Mouse (Mus musculus) lung, embryonic 14.5 days (tissue): Measurements from ENCODE around the gene Smurf2. TPM values are rescaled to one million over a fixed set of nuclear protein-coding genes. Genes with fewer than 3 reads are reported as not detected.

Experiments used
- ATAC-seq: fragments of 200-750 bp; cut with Nextera tagmentation; 2 replicates; pipeline ENCODE4 v1.8.0; 2017; ENCODE audit warnings: mild to moderate bottlenecking, moderate TSS enrichment, moderate library complexity; ENCODE audit not compliant: insufficient read depth
- DNase-seq: peaks from one replicate; pipeline ENCODE4 v3.0.0-alpha.2; 2015
- H3K27ac ChIP-seq: fragments of 300-500 bp; sonication (generic); 2 replicates; pipeline ENCODE4 v1.5.1; 2014; ENCODE audit warnings: low read depth, mild to moderate bottlenecking, moderate library complexity
- H3K27me3 ChIP-seq: fragments of 300-500 bp; sonication (generic); 2 replicates; pipeline ENCODE4 v1.6.1; 2014; ENCODE audit warnings: low read length, control low read depth; ENCODE audit not compliant: insufficient read depth
- H3K36me3 ChIP-seq: fragments of 300-500 bp; sonication (generic); 2 replicates; pipeline ENCODE4 v1.6.1; 2014; ENCODE audit warnings: control low read depth; ENCODE audit not compliant: insufficient read depth
- H3K4me1 ChIP-seq: fragments of 300-500 bp; sonication (generic); 2 replicates; pipeline ENCODE4 v1.6.1; 2014; ENCODE audit warnings: antibody characterized with exemption, control low read depth; ENCODE audit not compliant: insufficient read depth
- H3K4me2 ChIP-seq: fragments of 300-500 bp; sonication (generic); 2 replicates; pipeline ENCODE4 v1.6.1; 2014; ENCODE audit warnings: mild to moderate bottlenecking
- H3K4me3 ChIP-seq: fragments of 300-500 bp; sonication (generic); 2 replicates; pipeline ENCODE4 v1.5.1; 2014; ENCODE audit warnings: low read depth, low read length
- H3K9ac ChIP-seq: fragments of 300-500 bp; sonication (generic); 2 replicates; pipeline ENCODE4 v1.6.1; 2014
- H3K9me3 ChIP-seq: fragments of 300-500 bp; sonication (generic); 2 replicates; pipeline ENCODE4 v1.6.1; 2016; ENCODE audit warnings: low read depth, low read length, control low read depth
- CTCF ChIP-seq: IDR thresholded peaks from 2 replicates; pipeline ENCODE4 v1.5.1; 2016; ENCODE audit warnings: antibody characterized with exemption, low read depth
- WGBS: fragments of 180-500 bp; shearing (Covaris S2); extraction: QIAGEN DNeasy Blood & Tissue Kit; methylation state at CpG from one replicate; pipeline ENCODE4 v1.1.7; 2014; 5-methylcytosine and 5-hydroxymethylcytosine counted together
- polyA plus RNA-seq: library from polyadenylated mRNA; unstranded; fragments of >200 nt; fragmentation: Nextera tagmentation; extraction: Ambion mirVana; gene quantifications from 2 replicates; pipeline ENCODE4 v1.2.1, GENCODE M21; 2014

The Smurf2 gene
- polyA plus RNA-seq, 1 experiment from 2014 or later, result 21.5 TPM

DNA sequence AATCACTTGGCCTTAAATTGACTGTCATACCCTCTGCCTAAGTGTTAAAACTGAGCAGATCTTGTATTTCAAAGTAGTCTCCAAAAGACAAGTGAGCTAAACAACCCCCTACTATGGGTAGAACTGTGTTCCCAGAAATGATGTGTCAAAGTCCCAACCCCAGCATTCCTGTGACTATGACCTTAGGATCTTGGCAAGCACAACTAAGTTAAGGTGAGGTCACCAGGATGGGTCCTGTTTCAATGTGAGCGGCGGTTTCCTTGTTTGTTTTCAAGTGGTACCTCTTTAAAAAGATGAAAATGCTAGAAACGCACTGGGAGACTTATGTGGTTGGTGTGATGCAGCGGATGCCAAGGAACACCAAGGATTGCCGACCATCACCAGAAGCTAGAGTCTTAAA is 7.4 kb upstream of the Smurf2 start:
- no peaks in the 10 kb centered on the region for H3K4me1 ChIP-seq
- DNase-seq (no peak), ATAC-seq (no peak)
- no peaks in the 10 kb centered on the region for H3K36me3 ChIP-seq
- no peak for TF ChIP-seq CTCF
- no peak overlapping the region for H3K9ac ChIP-seq
- WGBS, result 92% methylated on average over 5 of the region's 5 CpGs
- H3K4me2 ChIP-seq, result no peak overlapping the region
- no peaks in the 10 kb centered on the region for H3K9me3 ChIP-seq
- H3K27me3 ChIP-seq, result no peaks in the 10 kb centered on the region
- no peak overlapping the region for H3K27ac ChIP-seq
- H3K4me3 ChIP-seq, result no peak overlapping the region

- Histone ChIP-seq H3K9ac (no peak overlapping the region), H3K4me1 (no peaks in the 10 kb centered on the region), H3K36me3 (no peaks in the 10 kb centered on the region), H3K27me3 (no peaks in the 10 kb centered on the region), H3K4me3 (no peak overlapping the region), H3K27ac (no peak overlapping the region), H3K9me3 (no peaks in the 10 kb centered on the region), H3K4me2 (no peak overlapping the region)
- DNase-seq, result no peak
- 90% methylated on average over 5 of the region's 5 CpGs for WGBS
- ATAC-seq, result no peak
- no peak for TF ChIP-seq CTCF
Measured at GRCm38 (mm10) chr11:106927226-106927625, 6.7 kb upstream of the Smurf2 start.

GRCm38 (mm10) chr11:106926732-106927131 is 6.2 kb upstream of the Smurf2 start:
- no peak for TF ChIP-seq CTCF
- ATAC-seq (no peak), DNase-seq (no peak)
- Histone ChIP-seq H3K4me2 (no peak overlapping the region), H3K4me1 (no peaks in the 10 kb centered on the region), H3K27ac (no peak overlapping the region), H3K27me3 (no peaks in the 10 kb centered on the region), H3K36me3 (no peaks in the 10 kb centered on the region), H3K4me3 (no peak overlapping the region), H3K9me3 (no peaks in the 10 kb centered on the region), H3K9ac (no peak overlapping the region)
- 66% methylated on average over 4 of the region's 4 CpGs for WGBS

DNA sequence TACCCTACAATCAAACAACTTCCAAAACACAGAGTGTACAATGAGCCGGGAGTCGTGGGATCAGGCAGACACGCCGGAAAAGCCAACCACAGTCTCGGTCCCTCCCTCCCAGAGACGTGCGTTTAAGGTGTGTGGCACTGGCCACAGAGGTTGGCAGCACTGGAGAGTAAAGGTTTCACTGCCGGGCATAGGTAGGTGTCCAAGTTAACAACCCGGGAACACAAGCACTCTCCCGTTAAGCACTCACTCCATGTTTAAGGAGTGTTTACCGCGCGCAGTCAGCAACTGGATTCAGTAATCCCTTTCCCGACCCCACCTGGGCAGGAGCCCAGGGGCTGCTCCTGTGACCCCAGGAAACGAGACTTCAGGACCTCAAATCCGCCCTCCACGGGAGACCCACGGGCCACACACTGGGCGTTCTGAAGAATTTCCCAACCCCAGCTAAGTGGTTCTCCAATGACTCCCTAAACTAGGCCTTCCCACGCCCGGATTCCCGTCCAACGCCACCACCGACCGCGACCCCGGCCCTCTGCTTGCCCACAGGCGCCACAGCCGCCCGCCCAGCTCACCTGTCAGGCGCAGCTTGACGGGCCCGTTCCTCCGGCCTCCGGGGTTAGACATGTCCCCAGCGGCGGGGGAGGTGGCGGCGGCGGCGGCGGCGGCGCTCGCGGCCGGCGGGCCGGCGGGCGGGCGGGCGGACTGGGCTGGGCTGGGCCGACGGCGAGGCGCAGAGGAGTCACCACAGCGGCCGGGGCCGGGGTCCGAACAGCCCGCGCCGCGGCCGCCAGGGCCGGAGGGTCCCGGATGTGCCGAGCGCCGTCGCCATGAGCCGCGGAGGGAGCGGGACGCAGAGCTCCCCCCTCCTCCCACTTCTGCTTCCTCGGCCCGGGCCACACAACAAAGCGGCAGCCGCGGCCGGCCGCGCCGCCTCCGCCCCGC is 634 bp downstream of the Smurf2 start:
- DNase-seq (peak; percentile 77), ATAC-seq (peak; percentile 85)
- H3K9me3 ChIP-seq, result no peaks in the 10 kb centered on the region
- peak overlapping the region; percentile 94 for H3K27ac ChIP-seq
- H3K36me3 ChIP-seq, result no peaks in the 10 kb centered on the region
- no peaks in the 10 kb centered on the region for H3K27me3 ChIP-seq
- TF ChIP-seq CTCF, result no peak
- H3K4me2 ChIP-seq, result peak overlapping the region; percentile 87
- peak overlapping the region; percentile 94 for H3K9ac ChIP-seq
- peak overlapping the region; percentile 86 for H3K4me3 ChIP-seq
- peaks cover 14% of the 10 kb centered on the region for H3K4me1 ChIP-seq
- WGBS, result under 1% methylated on average over 79 of the region's 87 CpGs

- ATAC-seq, result no peak
- 18% methylated on average over 8 of the region's 8 CpGs for WGBS
- peak overlapping the region; percentile 86 for H3K4me3 ChIP-seq
- DNase-seq, result peak; percentile 17
- peak overlapping the region; percentile 87 for H3K4me2 ChIP-seq
- H3K9ac ChIP-seq, result peak overlapping the region; percentile 94
- peaks cover 14% of the 10 kb centered on the region for H3K4me1 ChIP-seq
- no peaks in the 10 kb centered on the region for H3K36me3 ChIP-seq
- H3K27me3 ChIP-seq, result no peaks in the 10 kb centered on the region
- no peak for TF ChIP-seq CTCF
- H3K27ac ChIP-seq, result peak overlapping the region; percentile 94; the same call in 1 of the 2 replicates
- no peaks in the 10 kb centered on the region for H3K9me3 ChIP-seq
Measured at GRCm38 (mm10) chr11:106918901-106919300, 1.6 kb downstream of the Smurf2 start.

DNA sequence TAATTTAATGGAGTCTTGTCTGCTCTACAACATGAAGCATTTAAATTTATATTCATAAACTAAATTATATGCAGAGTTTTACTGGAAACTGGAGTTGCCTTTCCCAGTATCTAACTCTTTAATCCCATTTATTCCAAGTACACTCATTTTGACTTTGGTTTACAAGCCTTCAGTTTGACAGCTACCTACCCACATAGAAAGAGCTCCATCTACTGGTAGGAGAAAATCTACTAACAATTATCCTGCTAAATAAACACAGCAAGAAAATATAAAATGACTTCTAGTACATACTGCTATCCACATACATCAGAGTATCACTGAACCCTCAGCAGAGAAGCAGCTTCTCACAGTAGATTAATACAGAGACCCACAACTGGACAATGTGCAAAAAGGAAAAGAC is 9.3 kb downstream of the Smurf2 start:
- peak; percentile 26 for DNase-seq
- TF ChIP-seq CTCF, result peak; percentile 21; the same call in 1 of the 2 replicates
- H3K9ac ChIP-seq, result no peak overlapping the region
- H3K4me2 ChIP-seq, result no peak overlapping the region
- H3K4me3 ChIP-seq, result no peak overlapping the region
- H3K4me1 ChIP-seq, result no peaks in the 10 kb centered on the region
- H3K9me3 ChIP-seq, result no peaks in the 10 kb centered on the region
- no peak for ATAC-seq
- H3K27me3 ChIP-seq, result no peaks in the 10 kb centered on the region
- 0 out of 2 replicates have a peak, but pooled peaks cover 4% of the 10 kb centered on the region for H3K36me3 ChIP-seq
- H3K27ac ChIP-seq, result no peak overlapping the region

DNA sequence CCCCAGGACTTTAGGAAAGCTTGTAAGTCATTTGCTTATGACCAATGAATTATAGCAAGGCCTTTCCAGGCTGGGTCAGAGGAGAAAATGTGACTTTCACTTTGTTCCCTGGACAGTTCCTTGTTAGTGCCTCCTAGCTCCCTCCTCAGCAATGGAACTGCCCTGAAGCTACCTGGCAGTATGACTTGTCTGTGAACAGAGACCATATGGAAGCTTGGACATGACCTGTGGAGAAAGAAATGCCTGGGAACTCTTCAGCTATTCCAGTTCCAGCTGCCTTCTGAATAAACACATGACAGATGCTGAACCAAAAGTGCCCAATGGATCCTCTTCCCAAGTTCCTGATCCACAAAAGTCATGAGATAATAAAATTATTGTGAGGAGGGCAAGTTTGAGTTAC is 12.5 kb downstream of the Smurf2 start:
- ATAC-seq (no peak), DNase-seq (no peak)
- Histone ChIP-seq H3K4me2 (no peak overlapping the region), H3K36me3 (peaks cover 8% of the 10 kb centered on the region; the same call in 1 of the 2 replicates), H3K4me3 (no peak overlapping the region), H3K4me1 (no peaks in the 10 kb centered on the region), H3K9ac (no peak overlapping the region), H3K27ac (no peak overlapping the region), H3K9me3 (no peaks in the 10 kb centered on the region), H3K27me3 (no peaks in the 10 kb centered on the region)
- TF ChIP-seq CTCF, result no peak
